Mouse (Mus musculus) limb, embryonic 15.5 days (tissue): Measurements from ENCODE around the gene Rptor. TPM values are rescaled to one million over a fixed set of nuclear protein-coding genes. Genes with fewer than 3 reads are reported as not detected.

Experiments used
- ATAC-seq: fragments of 200-750 bp; cut with Nextera tagmentation; 2 replicates; pipeline ENCODE4 v1.8.0; 2017; ENCODE audit warnings: low read depth, moderate TSS enrichment; ENCODE audit not compliant: insufficient number of reproducible peaks, low FRiP score, low TSS enrichment
- H3K27ac ChIP-seq: fragments of 300-500 bp; sonication (generic); 2 replicates; pipeline ENCODE4 v1.5.1; 2015; ENCODE audit warnings: moderate library complexity, mild to moderate bottlenecking, inconsistent platforms
- H3K27me3 ChIP-seq: fragments of 300-500 bp; sonication (generic); 2 replicates; pipeline ENCODE4 v1.6.1; 2015; ENCODE audit warnings: inconsistent platforms
- H3K36me3 ChIP-seq: fragments of 300-500 bp; sonication (generic); 2 replicates; pipeline ENCODE4 v1.6.1; 2015; ENCODE audit warnings: inconsistent platforms
- H3K4me1 ChIP-seq: fragments of 300-500 bp; sonication (generic); 2 replicates; pipeline ENCODE4 v1.6.1; 2015; ENCODE audit warnings: inconsistent platforms
- H3K4me2 ChIP-seq: fragments of 300-500 bp; sonication (generic); 2 replicates; pipeline ENCODE4 v1.6.1; 2015; ENCODE audit warnings: mild to moderate bottlenecking, inconsistent platforms
- H3K4me3 ChIP-seq: fragments of 300-500 bp; sonication (generic); 2 replicates; pipeline ENCODE4 v1.5.1; 2015; ENCODE audit warnings: mild to moderate bottlenecking, inconsistent platforms
- H3K9ac ChIP-seq: fragments of 300-500 bp; sonication (generic); 2 replicates; pipeline ENCODE4 v1.6.1; 2015; ENCODE audit warnings: inconsistent platforms
- H3K9me3 ChIP-seq: fragments of 300-500 bp; sonication (generic); 2 replicates; pipeline ENCODE4 v1.6.1; 2016; ENCODE audit warnings: inconsistent platforms
- WGBS: fragments of 180-500 bp; shearing (Covaris S2); methylation state at CpG from one replicate; pipeline ENCODE4 v1.1.7; 2015; 5-methylcytosine and 5-hydroxymethylcytosine counted together
- polyA plus RNA-seq: library from polyadenylated mRNA; unstranded; fragments of >200 nt; fragmentation: Nextera tagmentation; extraction: Ambion mirVana; gene quantifications from 2 replicates; pipeline ENCODE4 v1.2.1, GENCODE M21; 2015

The Rptor gene
- polyA plus RNA-seq, 1 experiment from 2014 or later: 9.0 TPM

GRCm38 (mm10) chr11:119939073-119939710 lies 336.5 kb downstream of the Rptor start:
- ATAC-seq: no peak
- no peaks in the 10 kb centered on the region for H3K27me3 ChIP-seq
- WGBS: 34% methylated on average over 8 of the region's 8 CpGs
- no peaks in the 10 kb centered on the region for H3K36me3 ChIP-seq
- H3K27ac ChIP-seq: no peak overlapping the region
- H3K4me3 ChIP-seq: no peak overlapping the region
- peaks cover 86% of the 10 kb centered on the region for H3K4me1 ChIP-seq
- no peaks in the 10 kb centered on the region for H3K9me3 ChIP-seq
- no peak overlapping the region for H3K4me2 ChIP-seq
- no peak overlapping the region for H3K9ac ChIP-seq

GRCm38 (mm10) chr11:119939711-119940106 lies 337.0 kb downstream of the Rptor start:
- WGBS: 43% methylated on average over 4 of the region's 4 CpGs
- peaks cover 88% of the 10 kb centered on the region for H3K4me1 ChIP-seq
- H3K9ac ChIP-seq: no peak overlapping the region
- no peak overlapping the region for H3K27ac ChIP-seq
- no peaks in the 10 kb centered on the region for H3K27me3 ChIP-seq
- no peak overlapping the region for H3K4me2 ChIP-seq
- no peak for ATAC-seq
- no peaks in the 10 kb centered on the region for H3K36me3 ChIP-seq
- H3K9me3 ChIP-seq: no peaks in the 10 kb centered on the region
- no peak overlapping the region for H3K4me3 ChIP-seq

GRCm38 (mm10) chr11:119940142-119940541 lies 337.4 kb downstream of the Rptor start:
- no peaks in the 10 kb centered on the region for H3K9me3 ChIP-seq
- H3K36me3 ChIP-seq: no peaks in the 10 kb centered on the region
- H3K9ac ChIP-seq: no peak overlapping the region
- no peak overlapping the region for H3K27ac ChIP-seq
- H3K27me3 ChIP-seq: no peaks in the 10 kb centered on the region
- H3K4me3 ChIP-seq: no peak overlapping the region
- peaks cover 88% of the 10 kb centered on the region for H3K4me1 ChIP-seq
- WGBS: 50% methylated on average over 11 of the region's 11 CpGs
- no peak overlapping the region for H3K4me2 ChIP-seq
- no peak for ATAC-seq

GRCm38 (mm10) chr11:119941794-119942193 lies 339.1 kb downstream of the Rptor start:
- peak overlapping the region; percentile 79 for H3K4me3 ChIP-seq
- peak overlapping the region; percentile 80 for H3K4me2 ChIP-seq
- no peaks in the 10 kb centered on the region for H3K36me3 ChIP-seq
- H3K9me3 ChIP-seq: no peaks in the 10 kb centered on the region
- no peaks in the 10 kb centered on the region for H3K27me3 ChIP-seq
- peaks cover 80% of the 10 kb centered on the region for H3K4me1 ChIP-seq
- ATAC-seq: no peak
- H3K9ac ChIP-seq: peak overlapping the region; percentile 57
- H3K27ac ChIP-seq: peak overlapping the region; percentile 88
- WGBS: 5% methylated on average over 8 of the region's 8 CpGs

- Histone ChIP-seq H3K27me3 (no peaks in the 10 kb centered on the region), H3K4me1 (peaks cover 76% of the 10 kb centered on the region)
- WGBS: under 1% methylated on average over 43 of the region's 43 CpGs
These were observed 339.6 kb downstream of the Rptor start for GRCm38 (mm10) chr11:119942201-119942726.

GRCm38 (mm10) chr11:119942727-119943427 lies 340.2 kb downstream of the Rptor start, which contains the start of gene Baiap2:
Baiap2 (plus strand) TSS chr11:119942763.
- Histone ChIP-seq H3K4me2 (peak within 1 kb of the TSS; percentile 96), H3K27me3 (no peaks in the 10 kb centered on the region), H3K4me1 (peaks cover 76% of the 10 kb centered on the region), H3K9ac (peak within 1 kb of the TSS; percentile 82), H3K27ac (peak within 1 kb of the TSS; percentile 88), H3K4me3 (peak within 1 kb of the TSS; percentile 79), H3K9me3 (no peaks in the 10 kb centered on the region), H3K36me3 (no peaks in the 10 kb centered on the region)
- peak; percentile 97 for ATAC-seq
- WGBS: under 1% methylated on average over 76 of the region's 79 CpGs

More at GRCm38 (mm10) chr11:119942201-119942726, 339.6 kb downstream of the Rptor start:
- H3K9ac ChIP-seq: peak overlapping the region; percentile 57
- peak overlapping the region; percentile 79 for H3K4me3 ChIP-seq
- H3K36me3 ChIP-seq: no peaks in the 10 kb centered on the region
- H3K4me2 ChIP-seq: peak overlapping the region; percentile 80
- peak overlapping the region; percentile 88 for H3K27ac ChIP-seq
- no peaks in the 10 kb centered on the region for H3K9me3 ChIP-seq
- peak; percentile 22 for ATAC-seq

GRCm38 (mm10) chr11:119943428-119943988 lies 340.8 kb downstream of the Rptor start:
- Histone ChIP-seq H3K27me3 (no peaks in the 10 kb centered on the region), H3K4me1 (peaks cover 75% of the 10 kb centered on the region), H3K9ac (peak overlapping the region; percentile 82), H3K4me3 (peak overlapping the region; percentile 79), H3K4me2 (peak overlapping the region; percentile 96), H3K36me3 (no peaks in the 10 kb centered on the region), H3K9me3 (no peaks in the 10 kb centered on the region), H3K27ac (peak overlapping the region; percentile 83)
- ATAC-seq: no peak
- 2% methylated on average over 32 of the region's 32 CpGs for WGBS

- Histone ChIP-seq H3K4me3 (no peak overlapping the region), H3K4me1 (peaks cover 62% of the 10 kb centered on the region), H3K9ac (no peak overlapping the region), H3K27ac (0 out of 2 replicates have a peak overlapping the region, but pooled peaks have one; percentile 8), H3K4me2 (no peak overlapping the region), H3K27me3 (no peaks in the 10 kb centered on the region), H3K36me3 (no peaks in the 10 kb centered on the region), H3K9me3 (no peaks in the 10 kb centered on the region)
- 79% methylated on average over 7 of the region's 7 CpGs for WGBS
- no peak for ATAC-seq
These were observed 342.6 kb downstream of the Rptor start for GRCm38 (mm10) chr11:119945343-119945742.

GRCm38 (mm10) chr11:119947426-119947825 lies 344.7 kb downstream of the Rptor start:
- 93% methylated on average over 1 of the region's 1 CpGs for WGBS
- no peaks in the 10 kb centered on the region for H3K9me3 ChIP-seq
- H3K4me3 ChIP-seq: no peak overlapping the region
- peaks cover 52% of the 10 kb centered on the region for H3K4me1 ChIP-seq
- no peak overlapping the region for H3K4me2 ChIP-seq
- ATAC-seq: no peak
- no peak overlapping the region for H3K9ac ChIP-seq
- H3K36me3 ChIP-seq: no peaks in the 10 kb centered on the region
- no peak overlapping the region for H3K27ac ChIP-seq
- no peaks in the 10 kb centered on the region for H3K27me3 ChIP-seq

GRCm38 (mm10) chr11:119947897-119948296 lies 345.2 kb downstream of the Rptor start:
- ATAC-seq: no peak

GRCm38 (mm10) chr11:119948305-119948704 lies 345.6 kb downstream of the Rptor start:
- no peak overlapping the region for H3K27ac ChIP-seq
- ATAC-seq: no peak

More at GRCm38 (mm10) chr11:119947897-119948296, 345.2 kb downstream of the Rptor start:
- Histone ChIP-seq H3K9ac (no peak overlapping the region), H3K27ac (no peak overlapping the region), H3K36me3 (no peaks in the 10 kb centered on the region), H3K9me3 (no peaks in the 10 kb centered on the region), H3K4me2 (no peak overlapping the region), H3K4me1 (peaks cover 57% of the 10 kb centered on the region), H3K4me3 (no peak overlapping the region), H3K27me3 (no peaks in the 10 kb centered on the region)
- 62% methylated on average over 2 of the region's 2 CpGs for WGBS

GRCm38 (mm10) chr11:119948803-119949202 lies 346.1 kb downstream of the Rptor start:
- Histone ChIP-seq H3K27ac (no peak overlapping the region), H3K9ac (no peak overlapping the region), H3K4me3 (no peak overlapping the region), H3K27me3 (no peaks in the 10 kb centered on the region), H3K4me2 (no peak overlapping the region), H3K36me3 (no peaks in the 10 kb centered on the region), H3K9me3 (no peaks in the 10 kb centered on the region), H3K4me1 (peaks cover 55% of the 10 kb centered on the region)
- ATAC-seq: no peak
- 80% methylated on average over 2 of the region's 2 CpGs for WGBS

More at GRCm38 (mm10) chr11:119948305-119948704, 345.6 kb downstream of the Rptor start:
- Histone ChIP-seq H3K9ac (no peak overlapping the region), H3K4me3 (no peak overlapping the region), H3K27me3 (no peaks in the 10 kb centered on the region), H3K36me3 (no peaks in the 10 kb centered on the region), H3K4me1 (peaks cover 57% of the 10 kb centered on the region), H3K4me2 (no peak overlapping the region), H3K9me3 (no peaks in the 10 kb centered on the region)
- 56% methylated on average over 4 of the region's 4 CpGs for WGBS
